Mouse (Mus musculus): ENCODE measurements around the gene Whamm.

- TF ChIP-seq POLR2A (IDR thresholded peaks at IDR 0.05; ENCODE audit: borderline replicate concordance, control insufficient read depth, low read depth, low read length) (no peak), CTCF (IDR thresholded peaks at IDR 0.05; ENCODE audit: control insufficient read depth, insufficient read depth, low read length) (peak; percentile 58; the same call in 1 of the 2 replicates)
These were observed 16.7 kb upstream of the Whamm start for GRCm38 (mm10) chr7:81554369-81554768.
